Mouse (Mus musculus) limb, embryonic 12.5 days (tissue): Measurements from ENCODE around the gene Gm20696. TPM values are rescaled to one million over a fixed set of nuclear protein-coding genes. Genes with fewer than 3 reads are reported as not detected.

Experiments
- ATAC-seq: fragments of 200-750 bp; cut with Nextera tagmentation; 2 replicates; pipeline ENCODE4 v1.8.0; 2017; ENCODE audit warnings: low read depth, moderate TSS enrichment; ENCODE audit not compliant: insufficient number of reproducible peaks, insufficient read depth, low FRiP score, low TSS enrichment
- H3K27ac ChIP-seq: fragments of 300-500 bp; sonication (generic); 2 replicates; pipeline ENCODE4 v1.5.1; 2016; ENCODE audit warnings: mild to moderate bottlenecking, moderate library complexity
- H3K27me3 ChIP-seq: fragments of 300-500 bp; sonication (generic); 2 replicates; pipeline ENCODE4 v1.6.1; 2016; ENCODE audit warnings: mild to moderate bottlenecking, moderate library complexity
- H3K36me3 ChIP-seq: fragments of 300-500 bp; sonication (generic); 2 replicates; pipeline ENCODE4 v1.6.1; 2016; ENCODE audit warnings: mild to moderate bottlenecking, moderate library complexity
- H3K4me1 ChIP-seq: fragments of 300-500 bp; sonication (generic); replicated peaks from 2 replicates; pipeline ENCODE4 v1.6.1; 2016
- H3K4me2 ChIP-seq: fragments of 300-500 bp; sonication (generic); 2 replicates; pipeline ENCODE4 v1.6.1; 2016; ENCODE audit warnings: mild to moderate bottlenecking, moderate library complexity
- H3K4me3 ChIP-seq: fragments of 300-500 bp; sonication (generic); replicated peaks from 2 replicates; pipeline ENCODE4 v1.5.1; 2016; ENCODE audit warnings: mild to moderate bottlenecking
- H3K9ac ChIP-seq: fragments of 300-500 bp; sonication (generic); replicated peaks from 2 replicates; pipeline ENCODE4 v1.6.1; 2016; ENCODE audit warnings: mild to moderate bottlenecking, moderate library complexity
- H3K9me3 ChIP-seq: fragments of 300-500 bp; sonication (generic); 2 replicates; pipeline ENCODE4 v1.6.1; 2016; ENCODE audit warnings: mild to moderate bottlenecking, moderate library complexity
- WGBS: fragments of 180-500 bp; shearing (Covaris S2); methylation state at CpG from one replicate; pipeline ENCODE4 v1.1.7; 2016; 5-methylcytosine and 5-hydroxymethylcytosine counted together
- polyA plus RNA-seq: library from polyadenylated mRNA; unstranded; fragments of >200 nt; fragmentation: Nextera tagmentation; extraction: Ambion mirVana; gene quantifications from 2 replicates; pipeline ENCODE4 v1.2.1, GENCODE M21; 2016

The Gm20696 gene
- polyA plus RNA-seq, 1 experiment from 2014 or later = 7.6 TPM

DNA sequence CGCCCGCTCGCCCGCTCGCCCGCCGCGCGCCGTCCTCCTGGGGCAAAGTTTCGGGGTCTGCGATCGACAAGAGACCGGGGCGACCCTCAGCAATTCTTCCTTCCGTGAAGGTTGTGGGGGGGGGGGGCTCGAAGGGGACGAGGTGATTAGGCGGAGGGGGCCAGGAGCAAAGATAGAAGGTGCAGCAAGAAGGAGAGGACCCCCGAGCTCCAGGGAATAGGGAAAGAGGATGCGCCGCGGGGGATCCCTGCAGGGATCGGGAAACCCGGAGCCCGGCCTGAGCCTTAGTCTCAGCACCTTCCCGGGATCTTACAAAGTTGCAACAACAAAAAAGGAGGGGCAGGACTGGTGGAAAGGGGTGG, 145.9 kb downstream of the Gm20696 start:
- peaks cover 9% of the 10 kb centered on the region; the same call in 1 of the 2 replicates for H3K27me3 ChIP-seq
- H3K4me2 ChIP-seq = peak overlapping the region; percentile 95
- under 1% methylated on average over 27 of the region's 27 CpGs for whole genome bisulfite sequencing
- H3K27ac ChIP-seq = peak overlapping the region; percentile 98
- H3K4me1 ChIP-seq = peaks cover 8% of the 10 kb centered on the region
- H3K4me3 ChIP-seq = peak overlapping the region; percentile 75
- ATAC-seq = no peak
- no peaks in the 10 kb centered on the region for H3K9me3 ChIP-seq
- H3K36me3 ChIP-seq = no peaks in the 10 kb centered on the region
- peak overlapping the region; percentile 90 for H3K9ac ChIP-seq

DNA sequence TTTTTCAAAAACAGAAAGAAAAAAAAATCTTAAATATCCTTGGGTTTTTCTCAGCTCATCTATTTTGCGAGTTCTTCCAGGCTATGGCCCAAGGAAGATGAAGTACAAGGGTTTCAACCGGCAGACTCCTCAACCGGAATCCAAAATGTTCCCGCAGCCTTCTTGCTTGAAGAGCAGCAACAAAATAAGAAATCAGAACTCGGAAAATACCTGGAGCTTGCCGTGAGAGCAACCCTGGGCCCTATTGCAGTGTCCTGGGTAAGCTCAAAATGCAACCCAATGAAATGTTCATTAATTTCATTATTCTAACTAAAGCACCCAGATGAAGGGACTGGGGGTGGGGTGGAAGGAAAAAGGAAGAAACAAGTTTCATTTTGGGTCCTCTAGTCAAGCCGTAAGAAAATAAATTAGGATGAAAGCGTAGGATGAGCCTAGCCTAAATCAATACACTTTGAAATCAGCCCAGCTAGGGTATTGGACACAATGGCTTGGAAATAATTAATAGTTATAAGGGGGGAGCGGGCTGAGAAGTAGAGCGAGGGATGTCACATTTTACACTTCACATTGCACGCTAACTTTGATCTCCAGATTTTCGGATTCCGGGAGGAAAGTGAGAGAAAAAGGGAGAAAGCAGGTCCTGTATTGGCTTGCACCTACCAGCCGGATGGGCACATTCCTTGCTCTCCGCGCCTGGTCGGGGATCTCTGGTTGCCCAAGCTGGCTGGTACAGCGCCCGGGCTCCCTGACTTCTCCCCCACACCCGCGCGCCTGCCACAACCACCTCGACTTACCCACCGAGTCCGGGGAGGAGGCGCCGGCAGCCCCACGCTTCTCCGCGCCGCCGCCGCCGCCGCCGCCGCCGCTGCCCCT, 146.6 kb downstream of the Gm20696 start:
- WGBS = 2% methylated on average over 34 of the region's 38 CpGs
- Histone ChIP-seq H3K9ac (peak overlapping the region; percentile 90), H3K9me3 (no peaks in the 10 kb centered on the region), H3K27me3 (peaks cover 10% of the 10 kb centered on the region; the same call in 1 of the 2 replicates), H3K4me3 (peak overlapping the region; percentile 75), H3K36me3 (no peaks in the 10 kb centered on the region), H3K4me2 (peak overlapping the region; percentile 95), H3K27ac (peak overlapping the region; percentile 98), H3K4me1 (peaks cover 8% of the 10 kb centered on the region)
- ATAC-seq = no peak

DNA sequence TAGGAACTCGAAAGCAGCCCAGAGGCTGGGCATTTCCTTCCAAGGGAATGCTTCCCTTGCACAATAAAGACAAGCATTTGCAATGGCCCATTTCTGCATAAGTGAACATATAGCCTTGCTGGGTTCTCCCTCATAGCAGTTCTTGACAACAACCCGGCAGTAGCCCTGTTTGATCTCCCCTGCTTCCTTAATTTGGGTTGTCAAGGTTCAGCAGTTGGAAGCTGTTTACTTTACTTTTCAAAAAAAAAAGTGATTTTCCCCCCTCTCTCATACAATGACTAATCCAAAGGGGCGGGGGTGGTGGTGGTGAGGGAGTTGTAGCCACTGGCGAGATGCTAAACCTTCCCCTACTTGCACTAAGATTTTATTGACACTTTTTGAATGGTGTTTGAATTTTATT, 147.5 kb downstream of the Gm20696 start:
- no peak for ATAC-seq
- peak overlapping the region; percentile 95 for H3K4me2 ChIP-seq

DNA sequence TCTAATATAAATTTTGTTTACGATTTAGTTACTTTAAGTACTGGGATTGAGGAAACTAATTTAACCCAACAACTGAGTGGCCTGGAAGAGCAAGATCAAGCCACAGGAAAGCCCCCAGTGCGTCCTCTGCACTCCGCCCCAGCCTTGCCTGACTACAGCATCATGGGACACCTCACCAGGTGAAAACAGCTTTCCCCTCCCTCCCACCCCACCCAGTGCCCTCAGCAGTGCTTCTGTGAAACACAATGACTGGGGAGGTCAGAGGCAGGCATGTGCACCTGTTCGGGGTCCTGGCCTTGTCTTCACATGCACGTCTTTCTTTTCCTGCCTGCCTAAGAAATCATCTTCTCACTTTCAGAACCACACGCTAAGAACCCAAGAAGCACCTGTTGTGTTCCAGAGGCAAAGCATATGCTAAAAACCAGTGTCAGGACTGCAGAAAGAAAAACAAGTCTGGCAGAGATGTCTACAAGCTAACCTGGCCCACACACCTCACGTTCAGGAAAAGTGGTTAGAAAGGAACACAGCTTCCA, 150.9 kb downstream of the Gm20696 start:
- 72% methylated on average over 7 of the region's 7 CpGs for WGBS
- H3K4me1 ChIP-seq = peaks cover 12% of the 10 kb centered on the region
- H3K4me2 ChIP-seq = no peak overlapping the region

More for the DNA sequence above, 147.5 kb downstream of the Gm20696 start:
- Histone ChIP-seq H3K27ac (no peak overlapping the region), H3K4me1 (peaks cover 8% of the 10 kb centered on the region), H3K9me3 (no peaks in the 10 kb centered on the region), H3K9ac (no peak overlapping the region), H3K36me3 (no peaks in the 10 kb centered on the region), H3K4me3 (peak overlapping the region; percentile 75), H3K27me3 (peaks cover 10% of the 10 kb centered on the region; the same call in 1 of the 2 replicates)
- 16% methylated on average over 4 of the region's 4 CpGs for WGBS

DNA sequence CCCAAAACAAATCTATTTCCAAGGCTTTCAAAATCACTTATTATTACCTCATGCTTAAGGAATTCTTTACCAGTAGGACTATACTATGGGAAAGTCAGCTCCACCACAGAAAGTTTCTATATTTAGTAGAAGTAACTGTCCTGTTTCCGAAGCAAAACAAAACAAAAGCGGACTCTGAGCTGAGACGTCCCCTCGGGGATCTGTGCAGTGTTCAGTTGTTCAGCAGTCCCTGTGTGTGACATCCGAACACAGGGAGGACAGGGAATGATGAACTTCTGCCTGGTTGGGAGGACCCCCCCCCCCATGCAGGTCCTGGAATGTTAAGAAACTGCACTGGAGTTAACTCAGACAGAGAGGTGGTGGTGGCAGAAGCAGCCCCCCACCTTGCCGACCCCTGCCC, 154.7 kb downstream of the Gm20696 start:
- Histone ChIP-seq H3K4me3 (no peak overlapping the region), H3K36me3 (no peaks in the 10 kb centered on the region), H3K9me3 (no peaks in the 10 kb centered on the region), H3K27me3 (peaks cover 4% of the 10 kb centered on the region; the same call in 1 of the 2 replicates), H3K4me2 (no peak overlapping the region), H3K27ac (no peak overlapping the region), H3K9ac (no peak overlapping the region), H3K4me1 (peaks cover 13% of the 10 kb centered on the region; the same call in 1 of the 2 replicates)
- WGBS = 69% methylated on average over 6 of the region's 6 CpGs
- ATAC-seq = no peak

More for the DNA sequence above, 150.9 kb downstream of the Gm20696 start:
- peaks cover 10% of the 10 kb centered on the region; the same call in 1 of the 2 replicates for H3K27me3 ChIP-seq
- ATAC-seq = no peak
- H3K36me3 ChIP-seq = no peaks in the 10 kb centered on the region
- no peak overlapping the region for H3K27ac ChIP-seq
- no peaks in the 10 kb centered on the region for H3K9me3 ChIP-seq
- H3K4me3 ChIP-seq = no peak overlapping the region
- H3K9ac ChIP-seq = no peak overlapping the region

DNA sequence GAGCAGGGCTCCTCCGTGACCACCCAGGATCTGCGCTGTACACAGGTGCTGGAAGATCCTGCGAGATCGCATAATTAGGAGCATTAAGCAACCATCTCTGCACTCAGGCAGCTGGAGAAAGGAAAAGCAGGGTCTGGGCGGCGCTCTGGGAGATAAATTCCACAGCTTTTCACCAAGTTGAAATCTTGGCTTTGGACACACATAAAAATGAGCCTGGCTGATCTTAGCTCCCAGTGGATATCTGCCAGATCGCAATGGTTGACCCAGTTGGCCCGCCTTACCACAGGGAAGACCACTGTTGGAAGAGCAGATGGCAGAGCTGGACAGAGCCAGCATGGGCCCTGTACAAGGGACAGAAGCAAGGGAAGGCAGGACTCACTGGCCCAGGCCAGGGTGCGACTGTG, 157.4 kb downstream of the Gm20696 start:
- Histone ChIP-seq H3K4me2 (no peak overlapping the region), H3K36me3 (peaks cover 22% of the 10 kb centered on the region; the same call in 1 of the 2 replicates), H3K9me3 (no peaks in the 10 kb centered on the region), H3K4me3 (no peak overlapping the region), H3K4me1 (peaks cover 9% of the 10 kb centered on the region; the same call in 1 of the 2 replicates), H3K27me3 (no peaks in the 10 kb centered on the region; the same call in 1 of the 2 replicates), H3K9ac (no peak overlapping the region), H3K27ac (no peak overlapping the region)
- ATAC-seq = no peak
- WGBS = 87% methylated on average over 9 of the region's 9 CpGs

DNA sequence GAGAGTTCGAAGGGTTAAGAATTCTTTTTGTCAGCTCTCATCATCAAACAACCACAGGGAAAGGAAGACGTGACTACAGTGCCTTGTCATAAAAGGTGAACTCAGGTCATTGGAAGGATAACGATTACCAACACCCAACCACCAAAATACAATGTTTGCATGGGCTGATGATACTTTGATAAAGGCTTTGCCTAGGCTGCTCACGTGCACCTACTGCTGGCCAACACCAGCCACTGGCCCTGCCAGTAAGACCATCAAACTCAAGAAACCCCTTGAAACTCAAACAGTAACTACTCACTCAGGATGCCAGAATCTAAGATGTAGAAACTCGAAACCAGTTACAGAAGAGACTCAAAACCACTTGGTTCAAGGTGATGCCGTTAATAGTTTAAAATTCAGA, 159.8 kb downstream of the Gm20696 start:
- no peak overlapping the region for H3K27ac ChIP-seq
- no peak for ATAC-seq
- H3K9me3 ChIP-seq = no peaks in the 10 kb centered on the region
- no peaks in the 10 kb centered on the region; the same call in 1 of the 2 replicates for H3K27me3 ChIP-seq
- no peak overlapping the region for H3K4me2 ChIP-seq
- H3K4me1 ChIP-seq = peaks cover 5% of the 10 kb centered on the region; the same call in 1 of the 2 replicates
- no peak overlapping the region for H3K4me3 ChIP-seq
- 80% methylated on average over 6 of the region's 6 CpGs for WGBS
- no peak overlapping the region for H3K9ac ChIP-seq
- peaks cover 26% of the 10 kb centered on the region; the same call in 1 of the 2 replicates for H3K36me3 ChIP-seq

DNA sequence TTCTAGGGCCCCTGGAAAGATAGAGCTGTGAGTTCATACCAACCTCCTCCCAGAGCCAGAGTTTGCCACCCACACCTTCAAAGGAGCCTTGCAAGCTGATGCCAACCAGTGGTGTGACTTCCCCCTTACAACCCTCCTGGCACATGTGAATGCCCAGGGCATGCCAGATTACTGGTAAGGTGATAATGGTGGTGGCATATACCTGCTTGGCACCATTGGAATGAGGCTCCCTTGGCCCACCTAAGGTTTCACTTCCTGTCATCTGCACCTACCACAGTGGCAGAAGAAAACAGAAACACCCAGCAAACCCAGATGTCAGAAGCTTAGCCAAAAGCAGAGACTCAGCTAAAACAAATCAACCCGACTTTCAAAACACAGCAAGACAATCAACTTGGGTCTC, 162.9 kb downstream of the Gm20696 start:
- Histone ChIP-seq H3K4me3 (no peak overlapping the region), H3K4me2 (no peak overlapping the region), H3K9me3 (no peaks in the 10 kb centered on the region), H3K4me1 (no peaks in the 10 kb centered on the region), H3K27ac (no peak overlapping the region), H3K27me3 (no peaks in the 10 kb centered on the region; the same call in 1 of the 2 replicates), H3K36me3 (peaks cover 26% of the 10 kb centered on the region; the same call in 1 of the 2 replicates), H3K9ac (no peak overlapping the region)
- no peak for ATAC-seq
- 89% methylated on average over 1 of the region's 1 CpGs for WGBS

DNA sequence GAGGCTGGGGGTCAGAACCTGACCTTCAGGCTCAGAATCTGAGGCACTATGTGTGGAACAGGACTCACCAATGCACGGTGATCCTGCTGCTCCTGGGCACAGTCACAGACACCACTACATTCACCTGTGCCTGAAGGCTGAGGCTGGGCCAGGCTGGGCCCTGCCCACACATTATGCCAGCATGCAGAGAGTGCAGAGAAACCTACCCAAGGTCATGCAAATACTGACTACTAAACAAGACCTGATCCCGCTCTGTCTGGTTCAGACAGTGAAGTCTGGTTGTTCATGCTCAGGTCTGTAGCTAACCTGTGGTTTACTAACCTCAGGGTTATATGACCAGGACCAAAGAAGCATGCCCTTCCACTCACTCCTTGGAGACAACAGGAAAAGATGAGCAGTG, 163.9 kb downstream of the Gm20696 start:
- no peak overlapping the region for H3K4me2 ChIP-seq
- no peaks in the 10 kb centered on the region; the same call in 1 of the 2 replicates for H3K27me3 ChIP-seq
- H3K9me3 ChIP-seq = no peaks in the 10 kb centered on the region
- WGBS = 87% methylated on average over 2 of the region's 2 CpGs
- H3K9ac ChIP-seq = no peak overlapping the region
- H3K4me3 ChIP-seq = no peak overlapping the region
- ATAC-seq = no peak
- H3K4me1 ChIP-seq = peaks cover 6% of the 10 kb centered on the region; the same call in 1 of the 2 replicates
- peaks cover 26% of the 10 kb centered on the region; the same call in 1 of the 2 replicates for H3K36me3 ChIP-seq
- H3K27ac ChIP-seq = no peak overlapping the region

DNA sequence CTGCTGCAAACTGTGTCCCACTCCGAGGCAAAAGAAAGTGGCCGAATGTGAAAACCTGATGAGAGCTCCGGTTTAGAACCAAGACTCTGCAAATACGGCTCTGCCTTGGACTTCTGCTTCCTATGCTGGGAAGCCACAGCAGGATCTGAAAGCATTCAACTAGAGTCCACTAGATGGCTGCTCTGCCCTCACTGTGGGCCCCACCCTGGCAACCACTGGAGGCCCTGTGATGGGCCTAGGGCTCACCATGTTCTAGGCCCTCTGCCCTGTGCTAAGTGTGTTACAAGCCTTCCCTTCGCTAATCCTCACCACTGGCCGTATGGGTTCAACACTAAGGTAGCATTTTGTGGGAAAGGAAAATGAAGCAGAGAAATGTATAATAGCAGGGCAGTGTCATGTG, 164.3 kb downstream of the Gm20696 start:
- H3K4me2 ChIP-seq = no peak overlapping the region
- WGBS = 80% methylated on average over 6 of the region's 6 CpGs
- H3K27me3 ChIP-seq = no peaks in the 10 kb centered on the region; the same call in 1 of the 2 replicates
- H3K36me3 ChIP-seq = peaks cover 26% of the 10 kb centered on the region; the same call in 1 of the 2 replicates
- no peak overlapping the region for H3K4me3 ChIP-seq
- H3K4me1 ChIP-seq = peaks cover 7% of the 10 kb centered on the region
- ATAC-seq = no peak
- no peaks in the 10 kb centered on the region for H3K9me3 ChIP-seq
- H3K9ac ChIP-seq = no peak overlapping the region
- no peak overlapping the region for H3K27ac ChIP-seq

DNA sequence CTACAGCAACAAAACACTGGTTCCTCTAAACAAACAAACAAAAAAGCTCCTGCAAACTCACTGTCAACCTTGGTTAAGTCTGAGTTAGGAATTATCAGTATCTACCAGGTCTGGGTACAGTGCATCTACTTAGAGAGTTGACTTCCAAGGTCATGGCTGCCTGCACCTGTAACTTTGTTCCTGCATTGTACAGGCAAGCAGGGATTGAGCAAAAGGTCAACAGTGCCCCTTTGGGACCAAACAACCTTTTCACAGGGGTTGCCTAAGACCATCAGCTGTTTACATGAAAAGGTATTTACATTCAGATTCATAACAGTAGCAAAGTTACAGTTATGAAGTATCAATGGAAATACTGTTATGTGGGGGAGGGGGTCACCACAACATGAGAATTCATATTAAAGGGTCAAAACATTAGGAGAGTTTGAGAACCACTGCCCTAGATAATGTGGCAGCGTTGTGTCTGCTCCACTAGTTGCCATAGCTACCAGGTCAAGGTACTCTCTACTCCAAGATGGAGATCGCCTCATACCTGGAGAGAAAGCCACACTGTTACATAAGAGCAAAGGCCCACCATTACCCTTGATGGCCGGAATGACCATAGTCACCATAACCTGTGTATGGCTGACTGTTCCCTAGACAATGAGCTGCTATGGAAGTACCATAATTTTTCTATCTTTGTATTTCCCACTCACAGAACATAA, 165.9 kb downstream of the Gm20696 start:
- ATAC-seq = no peak
- WGBS = 92% methylated on average over 3 of the region's 3 CpGs

More for the DNA sequence above, 165.9 kb downstream of the Gm20696 start:
- Histone ChIP-seq H3K27me3 (no peaks in the 10 kb centered on the region; the same call in 1 of the 2 replicates), H3K9me3 (no peaks in the 10 kb centered on the region), H3K4me1 (peaks cover 20% of the 10 kb centered on the region), H3K4me3 (no peak overlapping the region), H3K4me2 (no peak overlapping the region), H3K36me3 (peaks cover 15% of the 10 kb centered on the region; the same call in 1 of the 2 replicates), H3K27ac (no peak overlapping the region), H3K9ac (no peak overlapping the region)
